Mouse (Mus musculus) testis, adult 2 months (tissue): ENCODE measurements around the gene Xbp1.

Experiments
- CTCF ChIP-seq: fragments of 200-500 bp; IDR thresholded peaks from 2 replicates; pipeline ENCODE4 v1.5.1; 2012; ENCODE audit warnings: low read depth, mild to moderate bottlenecking, inconsistent platforms, low read length, moderate library complexity; ENCODE audit not compliant: control insufficient read depth, insufficient read depth, insufficient replicate concordance
- POLR2A ChIP-seq: fragments of 200-500 bp; IDR thresholded peaks from 2 replicates; pipeline ENCODE4 v1.6.1; 2012; ENCODE audit warnings: low read depth, mild to moderate bottlenecking, inconsistent platforms, low read length, moderate library complexity; ENCODE audit not compliant: control insufficient read depth

DNA sequence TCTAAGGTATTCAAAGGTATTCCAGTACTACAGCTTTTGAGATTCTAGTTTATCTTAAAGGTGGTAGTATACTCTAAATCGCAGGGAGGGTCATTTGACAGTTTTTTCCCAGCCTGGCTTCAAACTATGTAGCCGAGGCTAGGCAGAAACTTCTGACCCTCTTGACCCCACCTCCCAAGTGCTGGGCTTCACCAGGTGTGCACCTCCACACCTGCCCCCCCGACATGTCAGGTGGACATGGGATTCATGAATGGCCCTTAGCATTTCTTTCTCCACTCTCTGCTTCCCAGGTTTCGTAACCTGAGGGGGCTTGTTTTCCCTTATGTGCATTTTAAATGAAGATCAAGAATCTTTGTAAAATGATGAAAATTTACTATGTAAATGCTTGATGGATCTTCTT is 5.0 kb downstream of the Xbp1 start:
- TF ChIP-seq CTCF (no peak), POLR2A (no peak)
